Mouse (Mus musculus): Measurements from ENCODE around the gene Ssbp4. TPM values are rescaled to one million over a fixed set of nuclear protein-coding genes. Genes with fewer than 3 reads are reported as not detected.

The Ssbp4 gene
- total RNA-seq, 1 experiment = 85.5 TPM

GRCm38 (mm10) chr8:70606780-70607602 lies 1.7 kb downstream of the Ssbp4 start:
- TF ChIP-seq ZNF384 (IDR thresholded peaks at IDR 0.05; ENCODE audit: low read depth, low read length) (no peak), HCFC1 (IDR thresholded peaks at IDR 0.05; ENCODE audit: borderline replicate concordance, insufficient read depth, low read length) (no peak), CHD2 (IDR thresholded peaks at IDR 0.05; ENCODE audit: low read depth, low read length) (no peak), MAFK (IDR thresholded peaks at IDR 0.05; ENCODE audit: insufficient read depth, low read depth, low read length) (no peak), ZC3H11A (IDR thresholded peaks at IDR 0.05; ENCODE audit: borderline replicate concordance, low read depth, low read length) (no peak)
- Histone ChIP-seq H3K4me3 (ENCODE audit: insufficient read depth in 1 of 2, low read depth in 1 of 2, low read length in 2 of 2, poor library complexity in 1 of 2, severe bottlenecking in 1 of 2) (peak overlapping the region; percentile 78 to 99), H3K9ac (ENCODE audit: insufficient read depth, low read depth, low read length, poor library complexity, severe bottlenecking) (peak overlapping the region; percentile 99), H3K9me3 (ENCODE audit: control insufficient read depth, insufficient read depth, low read depth, low read length) (no peaks in the 10 kb centered on the region), H3K36me3 (ENCODE audit: control insufficient read depth, insufficient read depth, low read length, poor library complexity, severe bottlenecking) (peaks cover 4% of the 10 kb centered on the region; the same call in 1 of the 2 replicates), H3K27ac (ENCODE audit: insufficient read depth, low read depth, low read length, poor library complexity, severe bottlenecking) (no peak overlapping the region), H3K4me1 (ENCODE audit: control insufficient read depth in 2 of 2, insufficient read depth in 2 of 2, low read length in 2 of 2, poor library complexity in 1 of 2) (peaks cover 0 to 34% of the 10 kb centered on the region in 2 experiments; a peak in 2 of 4 replicates)
- DNase-seq (ENCODE audit: low read depth, low spot score) = no peak
- in situ Hi-C loops (cut with MboI; ENCODE audit: low sequenced_read_pairs in 2 of 2, unreplicated experiment in 2 of 2) = no loop called here

GRCm38 (mm10) chr8:70605871-70606779 lies 2.5 kb downstream of the Ssbp4 start:
- no peak overlapping the region for H3K9ac ChIP-seq (ENCODE audit: insufficient read depth, low read depth, low read length, poor library complexity, severe bottlenecking)
- no peak overlapping the region for H3K4me3 ChIP-seq (ENCODE audit: insufficient read depth in 1 of 2, low read depth in 1 of 2, low read length in 2 of 2, poor library complexity in 1 of 2, severe bottlenecking in 1 of 2)
- H3K27ac ChIP-seq (ENCODE audit: insufficient read depth, low read depth, low read length, poor library complexity, severe bottlenecking) = no peak overlapping the region
- H3K9me3 ChIP-seq (ENCODE audit: control insufficient read depth, insufficient read depth, low read depth, low read length) = no peaks in the 10 kb centered on the region
- TF ChIP-seq ZC3H11A (IDR thresholded peaks at IDR 0.05; ENCODE audit: borderline replicate concordance, low read depth, low read length) (no peak), ZNF384 (IDR thresholded peaks at IDR 0.05; ENCODE audit: low read depth, low read length) (no peak), CHD2 (IDR thresholded peaks at IDR 0.05; ENCODE audit: low read depth, low read length) (no peak), HCFC1 (IDR thresholded peaks at IDR 0.05; ENCODE audit: borderline replicate concordance, insufficient read depth, low read length) (no peak), MAFK (IDR thresholded peaks at IDR 0.05; ENCODE audit: insufficient read depth, low read depth, low read length) (no peak)
- no peak for DNase-seq (ENCODE audit: low read depth, low spot score)
- H3K36me3 ChIP-seq (ENCODE audit: control insufficient read depth, insufficient read depth, low read length, poor library complexity, severe bottlenecking) = peaks cover 4% of the 10 kb centered on the region; the same call in 1 of the 2 replicates
- in situ Hi-C loops (cut with MboI; ENCODE audit: low sequenced_read_pairs in 2 of 2, unreplicated experiment in 2 of 2) = no loop called here
- H3K4me1 ChIP-seq (ENCODE audit: control insufficient read depth in 2 of 2, insufficient read depth in 2 of 2, low read length in 2 of 2, poor library complexity in 1 of 2) = peaks cover 0 to 34% of the 10 kb centered on the region in 2 experiments; a peak in 2 of 4 replicates

- TF ChIP-seq HCFC1 (IDR thresholded peaks at IDR 0.05; ENCODE audit: borderline replicate concordance, insufficient read depth, low read length) = no peak
- TF ChIP-seq ZC3H11A (IDR thresholded peaks at IDR 0.05; ENCODE audit: borderline replicate concordance, low read depth, low read length) = no peak
- no peak for TF ChIP-seq CHD2 (IDR thresholded peaks at IDR 0.05; ENCODE audit: low read depth, low read length)
- TF ChIP-seq ZNF384 (IDR thresholded peaks at IDR 0.05; ENCODE audit: low read depth, low read length) = no peak
- TF ChIP-seq MAFK (IDR thresholded peaks at IDR 0.05; ENCODE audit: insufficient read depth, low read depth, low read length) = no peak
- in situ Hi-C loops (cut with MboI; ENCODE audit: low sequenced_read_pairs in 2 of 2, unreplicated experiment in 2 of 2) = no loop called here
- no peak overlapping the region for H3K4me3 ChIP-seq (ENCODE audit: insufficient read depth in 1 of 2, low read depth in 1 of 2, low read length in 2 of 2, poor library complexity in 1 of 2, severe bottlenecking in 1 of 2)
- no peak overlapping the region for H3K27ac ChIP-seq (ENCODE audit: insufficient read depth, low read depth, low read length, poor library complexity, severe bottlenecking)
- no peak for DNase-seq (ENCODE audit: low read depth, low spot score)
- peaks cover 0 to 39% of the 10 kb centered on the region in 2 experiments; a peak in 2 of 4 replicates for H3K4me1 ChIP-seq (ENCODE audit: control insufficient read depth in 2 of 2, insufficient read depth in 2 of 2, low read length in 2 of 2, poor library complexity in 1 of 2)
- H3K36me3 ChIP-seq (ENCODE audit: control insufficient read depth, insufficient read depth, low read length, poor library complexity, severe bottlenecking) = peaks cover 11% of the 10 kb centered on the region
- H3K9me3 ChIP-seq (ENCODE audit: control insufficient read depth, insufficient read depth, low read depth, low read length) = no peaks in the 10 kb centered on the region
- no peak overlapping the region for H3K9ac ChIP-seq (ENCODE audit: insufficient read depth, low read depth, low read length, poor library complexity, severe bottlenecking)
These were observed 4.1 kb downstream of the Ssbp4 start for GRCm38 (mm10) chr8:70604558-70604957.

- Histone ChIP-seq H3K9me3 (ENCODE audit: control insufficient read depth, insufficient read depth, low read depth, low read length) (no peaks in the 10 kb centered on the region), H3K27ac (ENCODE audit: insufficient read depth, low read depth, low read length, poor library complexity, severe bottlenecking) (peak overlapping the region; percentile 47; the same call in 1 of the 2 replicates), H3K36me3 (ENCODE audit: control insufficient read depth, insufficient read depth, low read length, poor library complexity, severe bottlenecking) (peaks cover 28% of the 10 kb centered on the region), H3K4me3 (ENCODE audit: insufficient read depth in 1 of 2, low read depth in 1 of 2, low read length in 2 of 2, poor library complexity in 1 of 2, severe bottlenecking in 1 of 2) (no peak overlapping the region), H3K4me1 (ENCODE audit: control insufficient read depth in 2 of 2, insufficient read depth in 2 of 2, low read length in 2 of 2, poor library complexity in 1 of 2) (peaks cover 0 to 43% of the 10 kb centered on the region in 2 experiments; a peak in 2 of 4 replicates), H3K9ac (ENCODE audit: insufficient read depth, low read depth, low read length, poor library complexity, severe bottlenecking) (peak overlapping the region; percentile 28; the same call in 1 of the 2 replicates)
- in situ Hi-C loops (cut with MboI; ENCODE audit: low sequenced_read_pairs in 2 of 2, unreplicated experiment in 2 of 2) = no loop called here
- TF ChIP-seq ZC3H11A (IDR thresholded peaks at IDR 0.05; ENCODE audit: borderline replicate concordance, low read depth, low read length) = no peak
- no peak for TF ChIP-seq MAFK (IDR thresholded peaks at IDR 0.05; ENCODE audit: insufficient read depth, low read depth, low read length)
- TF ChIP-seq HCFC1 (IDR thresholded peaks at IDR 0.05; ENCODE audit: borderline replicate concordance, insufficient read depth, low read length) = no peak
- no peak for TF ChIP-seq ZNF384 (IDR thresholded peaks at IDR 0.05; ENCODE audit: low read depth, low read length)
- TF ChIP-seq CHD2 (IDR thresholded peaks at IDR 0.05; ENCODE audit: low read depth, low read length) = no peak
- DNase-seq (ENCODE audit: low read depth, low spot score) = no peak
These were observed 6.4 kb downstream of the Ssbp4 start for GRCm38 (mm10) chr8:70602139-70602811.

All from ES-E14 (cell line).